Mouse (Mus musculus): ENCODE data around the gene Rbfox3. TPM values are rescaled to one million over a fixed set of nuclear protein-coding genes. Genes with fewer than 3 reads are reported as not detected.

The Rbfox3 gene
- total and polyA plus RNA-seq, 3 experiments: not detected

DNA sequence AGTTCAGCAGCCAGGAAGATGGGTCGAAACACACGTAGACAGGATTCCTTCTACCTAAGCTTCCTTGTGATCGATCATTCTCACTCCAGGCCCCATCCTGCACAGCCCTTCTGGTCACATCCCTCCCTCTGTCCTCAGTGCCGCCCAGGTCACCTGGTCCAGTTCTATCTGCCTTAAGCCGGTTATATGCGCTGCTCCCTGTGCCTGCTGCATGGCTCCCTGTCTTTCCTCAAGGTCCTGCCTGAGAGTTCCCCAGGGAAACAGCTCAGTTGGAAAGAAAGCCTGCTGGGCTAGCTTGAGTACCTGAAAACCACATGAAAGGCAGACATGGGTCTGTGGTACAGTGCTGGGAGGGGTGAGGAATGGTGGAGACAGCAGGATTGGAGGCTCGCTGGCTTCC lies 368.5 kb downstream of the Rbfox3 start:
- no peak overlapping the region for H3K27ac ChIP-seq (ENCODE audit: insufficient read depth, low read depth)

DNA sequence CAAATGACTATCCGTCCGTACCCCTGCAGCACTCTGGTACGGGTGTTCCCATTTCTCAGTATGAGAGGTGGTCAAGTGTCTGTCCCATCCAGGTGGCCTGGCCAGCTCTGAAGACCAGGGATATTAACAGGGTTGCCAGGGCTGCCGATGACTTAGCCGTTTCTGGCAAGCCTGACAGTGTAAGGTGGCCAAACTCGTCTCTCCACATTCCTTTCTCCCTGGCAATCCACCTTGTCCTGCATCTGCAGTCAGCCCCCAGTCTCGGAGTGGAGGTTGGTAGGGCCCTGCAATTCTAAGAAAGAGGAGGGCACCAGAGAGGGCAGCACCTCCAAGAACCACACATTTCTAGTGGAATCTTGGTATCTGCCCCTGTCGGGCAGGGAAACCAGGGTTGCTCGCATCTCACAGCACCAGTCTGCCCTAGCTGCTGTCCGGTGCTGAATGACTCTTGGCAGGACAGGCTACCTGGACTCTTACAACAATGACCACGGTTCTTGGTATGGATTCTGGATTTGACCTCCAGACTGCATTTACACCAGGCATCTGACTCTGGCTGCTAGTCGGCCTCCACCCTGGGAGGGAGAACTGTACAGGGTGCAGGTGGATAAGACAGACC lies 370.9 kb downstream of the Rbfox3 start:
- in situ Hi-C loops (cut with MboI; ENCODE audit: low pct_ligation_motif_present, low pct_unique_long_range_greater_than_20kb, low sequenced_read_pairs): no loop called here
- dilution Hi-C loops (cut with MboI; ENCODE audit: extremely low pct_ligation_motif_present, extremely low pct_unique_long_range_greater_than_20kb, low sequenced_read_pairs): no loop called here

More for the DNA sequence above, 368.5 kb downstream of the Rbfox3 start:
- in situ Hi-C loops (cut with MboI; ENCODE audit: low pct_ligation_motif_present, low pct_unique_long_range_greater_than_20kb, low sequenced_read_pairs) (no loop called here), dilution Hi-C loops (cut with MboI; ENCODE audit: extremely low pct_ligation_motif_present, extremely low pct_unique_long_range_greater_than_20kb, low sequenced_read_pairs) (no loop called here)
- H3K4me3 ChIP-seq (replicated peaks in 1 of 3; ENCODE audit: low read depth in 2 of 3, low read length in 2 of 3, poor library complexity in 1 of 3): no peak overlapping the region
- no peaks in the 10 kb centered on the region for H3K9me3 ChIP-seq (replicated peaks; ENCODE audit: low read length)
- H3K79me2 ChIP-seq (replicated peaks; ENCODE audit: control insufficient read depth, extremely low read depth, insufficient read depth, poor library complexity, severe bottlenecking): no peaks in the 10 kb centered on the region
- H3K27me3 ChIP-seq (replicated peaks): peaks cover 93% of the 10 kb centered on the region
- TF ChIP-seq MAZ (IDR thresholded peaks at IDR 0.05; ENCODE audit: low read depth, low read length): no peak
- no peak for TF ChIP-seq ZNF384 (IDR thresholded peaks at IDR 0.05; ENCODE audit: low read depth, low read length)
- no peak for TF ChIP-seq CHD1 (IDR thresholded peaks at IDR 0.05; ENCODE audit: low read depth, low read length)
- no peak for TF ChIP-seq JUN (IDR thresholded peaks at IDR 0.05; ENCODE audit: insufficient read depth, low read depth, low read length)
- TF ChIP-seq MYC (IDR thresholded peaks at IDR 0.05; ENCODE audit: low read depth, low read length): no peak
- no peak for TF ChIP-seq IRF4 (IDR thresholded peaks at IDR 0.05; ENCODE audit: low read depth, low read length)
- TF ChIP-seq POLR2A (IDR thresholded peaks at IDR 0.05; ENCODE audit: low read depth, low read length): no peak
- TF ChIP-seq MAX (IDR thresholded peaks at IDR 0.05; ENCODE audit: low read length): no peak
- no peak for TF ChIP-seq MXI1 (IDR thresholded peaks at IDR 0.05; ENCODE audit: low read depth, low read length)
- no peak for TF ChIP-seq MEF2A (IDR thresholded peaks at IDR 0.05; ENCODE audit: borderline replicate concordance, low read depth, low read length)
- TF ChIP-seq TBP (conservative IDR thresholded peaks at IDR 0.05; ENCODE audit: low read depth, low read length): no peak
- no peak for TF ChIP-seq ZMIZ1 (IDR thresholded peaks at IDR 0.05; ENCODE audit: low read depth, low read length)
- H3K4me2 ChIP-seq (ENCODE audit: insufficient read depth, low read depth, poor library complexity, severe bottlenecking): no peak overlapping the region
- H3K36me3 ChIP-seq (replicated peaks in 1 of 2; ENCODE audit: control insufficient read depth in 1 of 2, insufficient read depth in 1 of 2, low read length in 1 of 2): no peaks in the 10 kb centered on the region
- no peaks in the 10 kb centered on the region for H3K4me1 ChIP-seq (ENCODE audit: control insufficient read depth in 1 of 2, insufficient read depth in 2 of 2)
- H3K9ac ChIP-seq (ENCODE audit: insufficient read depth, low read depth): no peak overlapping the region
- DNase-seq (ENCODE audit: extremely low read depth): no peak

DNA sequence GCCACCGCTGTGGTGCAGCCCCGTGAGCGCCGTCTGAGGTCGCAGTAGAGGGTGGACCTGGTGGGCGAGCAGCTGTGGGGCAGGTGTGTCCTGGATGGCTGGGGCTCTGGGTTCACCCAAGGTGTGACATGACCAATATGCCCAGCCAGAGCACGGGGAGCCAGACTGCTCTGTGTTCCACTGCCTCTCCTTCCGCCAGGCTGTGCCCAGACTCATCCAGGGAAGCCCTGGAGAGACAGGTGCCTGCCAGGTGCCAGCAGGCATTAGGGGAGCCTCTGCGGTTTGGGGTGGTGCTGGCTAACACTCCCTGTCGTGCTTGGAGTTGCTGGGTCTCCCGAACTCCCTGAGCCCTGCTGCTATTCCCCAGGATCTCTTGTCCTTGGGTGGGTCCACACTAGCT lies 373.4 kb downstream of the Rbfox3 start:
- Histone ChIP-seq H3K27me3 (replicated peaks) (peaks cover 99% of the 10 kb centered on the region), H3K4me3 (replicated peaks in 1 of 3; ENCODE audit: low read depth in 2 of 3, low read length in 2 of 3, poor library complexity in 1 of 3) (no peak overlapping the region), H3K4me1 (ENCODE audit: control insufficient read depth in 1 of 2, insufficient read depth in 2 of 2) (0 out of 4 replicates have a peak, but pooled peaks cover 0 to 2% of the 10 kb centered on the region in 2 experiments), H3K4me2 (ENCODE audit: insufficient read depth, low read depth, poor library complexity, severe bottlenecking) (no peak overlapping the region), H3K9ac (ENCODE audit: insufficient read depth, low read depth) (no peak overlapping the region), H3K27ac (ENCODE audit: insufficient read depth, low read depth) (no peak overlapping the region), H3K36me3 (replicated peaks in 1 of 2; ENCODE audit: control insufficient read depth in 1 of 2, insufficient read depth in 1 of 2, low read length in 1 of 2) (no peaks in the 10 kb centered on the region), H3K79me2 (replicated peaks; ENCODE audit: control insufficient read depth, extremely low read depth, insufficient read depth, poor library complexity, severe bottlenecking) (no peaks in the 10 kb centered on the region), H3K9me3 (replicated peaks; ENCODE audit: low read length) (no peaks in the 10 kb centered on the region)
- DNase-seq (ENCODE audit: extremely low read depth): no peak
- TF ChIP-seq ZKSCAN1 (IDR thresholded peaks at IDR 0.05; ENCODE audit: borderline replicate concordance, low read depth, low read length) (no peak), JUN (IDR thresholded peaks at IDR 0.05; ENCODE audit: insufficient read depth, low read depth, low read length) (no peak), POLR2A (IDR thresholded peaks at IDR 0.05; ENCODE audit: low read depth, low read length) (no peak), TBP (conservative IDR thresholded peaks at IDR 0.05; ENCODE audit: low read depth, low read length) (no peak)
- in situ Hi-C loops (cut with MboI; ENCODE audit: low pct_ligation_motif_present, low pct_unique_long_range_greater_than_20kb, low sequenced_read_pairs): no loop called here
- dilution Hi-C loops (cut with MboI; ENCODE audit: extremely low pct_ligation_motif_present, extremely low pct_unique_long_range_greater_than_20kb, low sequenced_read_pairs): no loop called here

More for the DNA sequence above, 370.9 kb downstream of the Rbfox3 start:
- H3K27ac ChIP-seq (ENCODE audit: insufficient read depth, low read depth): no peak overlapping the region
- H3K4me1 ChIP-seq (ENCODE audit: control insufficient read depth in 1 of 2, insufficient read depth in 2 of 2): no peaks in the 10 kb centered on the region
- no peaks in the 10 kb centered on the region for H3K36me3 ChIP-seq (replicated peaks in 1 of 2; ENCODE audit: control insufficient read depth in 1 of 2, insufficient read depth in 1 of 2, low read length in 1 of 2)
- no peak for DNase-seq (ENCODE audit: extremely low read depth)
- H3K9ac ChIP-seq (ENCODE audit: insufficient read depth, low read depth): no peak overlapping the region
- H3K9me3 ChIP-seq (replicated peaks; ENCODE audit: low read length): no peaks in the 10 kb centered on the region
- peaks cover 94% of the 10 kb centered on the region for H3K27me3 ChIP-seq (replicated peaks)
- H3K4me3 ChIP-seq (replicated peaks in 1 of 3; ENCODE audit: low read depth in 2 of 3, low read length in 2 of 3, poor library complexity in 1 of 3): no peak overlapping the region
- TF ChIP-seq MXI1 (IDR thresholded peaks at IDR 0.05; ENCODE audit: low read depth, low read length): no peak
- TF ChIP-seq HCFC1 (IDR thresholded peaks at IDR 0.05; ENCODE audit: low read depth, low read length): no peak
- no peak for TF ChIP-seq CHD2 (IDR thresholded peaks at IDR 0.05; ENCODE audit: low read length)
- no peak overlapping the region for H3K4me2 ChIP-seq (ENCODE audit: insufficient read depth, low read depth, poor library complexity, severe bottlenecking)
- H3K79me2 ChIP-seq (replicated peaks; ENCODE audit: control insufficient read depth, extremely low read depth, insufficient read depth, poor library complexity, severe bottlenecking): no peaks in the 10 kb centered on the region

All from CH12.LX (cell line).